Mouse (Mus musculus) gastrocnemius, postnatal 36 days (tissue): Measurements from ENCODE around the gene Sptlc2. TPM values are rescaled to one million over a fixed set of nuclear protein-coding genes. Genes with fewer than 3 reads are reported as not detected.

Experiments
- DNase-seq, 2 experiments: peaks; one replicate each; pipeline ENCODE4 v3.0.0; 2022
- intact Hi-C: fragments of 180-260 bp; cut with DNase I; formaldehyde crosslinking; loops from one replicate; pipeline ENCODE4 v1.15.1; 2025
- total RNA-seq, 2 experiments: library from RNA; stranded (reverse); gene quantifications; 2 replicates each; pipeline ENCODE4 v1.2.3; 2021

Gene Sptlc2
- total RNA-seq, 2 experiments from 2014 or later: 9.2 to 10.5 TPM

DNA sequence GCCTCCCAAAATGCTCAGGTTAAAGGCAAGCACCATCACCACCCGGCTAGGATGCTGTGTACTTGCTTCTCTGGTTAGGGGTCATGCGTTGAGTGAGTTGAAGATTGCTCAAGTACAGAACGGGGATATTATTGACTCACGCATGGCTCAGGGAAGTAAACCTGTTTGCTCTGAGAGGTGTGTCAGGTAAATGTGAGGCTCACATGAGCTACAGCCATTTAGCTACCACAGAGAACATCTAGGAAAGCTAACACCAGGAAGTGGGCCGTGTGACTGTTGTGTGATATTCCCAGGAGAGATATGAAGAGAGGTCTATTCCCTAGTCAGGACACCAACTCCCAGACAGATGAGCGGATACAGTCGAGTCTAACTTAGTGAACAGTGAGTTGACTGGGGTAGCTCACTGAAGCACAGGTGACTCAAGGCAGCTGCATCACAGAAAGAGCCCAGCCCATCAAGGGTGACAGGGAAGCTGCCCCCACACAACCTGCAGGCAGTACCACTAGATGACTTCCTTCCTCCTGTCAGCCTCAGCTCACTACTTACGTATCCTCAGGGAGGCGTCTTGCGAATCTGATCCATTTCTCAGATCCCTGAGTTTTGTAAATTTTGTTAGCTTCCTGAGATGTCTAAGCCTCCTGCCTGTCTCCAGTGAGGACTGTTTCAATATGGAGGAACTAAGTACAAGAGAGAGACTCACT lies 11.1 kb upstream of the Sptlc2 start:
- no peak for DNase-seq
- intact Hi-C loops: no loop called here

GRCm38 (mm10) chr12:87397811-87398417 lies 9.8 kb upstream of the Sptlc2 start:
- no peak for DNase-seq
- intact Hi-C loops: no loop called here

- intact Hi-C loops: no loop called here
- DNase-seq: no peak
These were observed 9.0 kb upstream of the Sptlc2 start for GRCm38 (mm10) chr12:87397126-87397525.

DNA sequence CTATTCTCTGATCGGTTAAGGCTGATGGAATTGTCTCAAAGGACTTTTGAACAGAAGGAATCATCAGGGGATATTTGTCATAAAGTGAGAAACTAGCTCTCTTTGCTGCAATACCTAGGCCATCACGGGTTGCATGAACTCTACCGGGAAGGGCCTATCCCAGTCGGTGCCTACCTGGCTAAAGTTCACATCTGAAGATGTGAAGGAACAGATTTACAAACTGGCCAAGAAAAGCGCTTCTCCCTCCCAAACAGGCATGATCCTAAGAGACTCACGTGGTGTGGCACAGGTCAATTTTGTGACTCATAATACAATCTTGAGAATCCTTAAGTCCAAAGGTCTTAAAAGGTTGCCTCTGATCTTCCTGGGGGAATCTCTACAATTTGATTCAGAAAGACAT lies 6.2 kb upstream of the Sptlc2 start:
- intact Hi-C loops: no loop called here

DNA sequence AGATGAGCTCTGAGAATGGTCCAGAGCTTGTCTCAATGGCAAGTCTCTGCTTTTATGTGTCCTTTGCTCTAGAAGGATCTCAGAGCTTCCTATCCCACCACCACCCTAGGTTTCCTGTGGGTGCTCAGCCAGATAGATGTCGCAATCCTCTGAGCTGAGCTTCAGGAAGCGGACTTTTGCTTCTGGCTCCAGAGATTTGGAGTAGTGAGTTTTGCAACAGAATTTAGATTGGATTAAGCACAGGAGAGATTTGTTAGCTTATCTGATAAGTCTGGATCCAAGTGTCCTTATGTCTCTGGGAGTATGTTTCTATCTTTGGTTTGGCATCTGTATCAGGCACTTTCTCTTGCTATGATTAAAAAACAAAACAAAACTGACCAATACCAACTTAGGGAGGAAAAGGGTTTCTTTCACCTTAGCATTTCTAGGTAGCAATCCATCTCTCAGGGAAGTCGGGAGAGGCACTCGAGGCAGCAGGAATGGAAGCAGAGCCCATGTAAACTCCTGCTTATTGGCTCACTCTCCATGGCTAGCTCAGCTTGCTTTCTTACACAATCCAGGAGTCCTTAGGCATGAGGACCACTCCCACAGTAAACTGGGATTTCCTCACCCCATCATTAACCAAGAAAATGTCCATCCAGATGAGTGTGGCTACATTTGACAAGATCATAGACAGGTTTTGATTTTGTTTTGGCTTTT lies 5.4 kb upstream of the Sptlc2 start:
- intact Hi-C loops: no loop called here
- DNase-seq: no peak

More for the DNA sequence above, 6.2 kb upstream of the Sptlc2 start:
- DNase-seq: no peak

GRCm38 (mm10) chr12:87391355-87391754 lies 3.2 kb upstream of the Sptlc2 start:
- DNase-seq: no peak
- intact Hi-C loops: no loop called here

GRCm38 (mm10) chr12:87389231-87389630 lies 1.1 kb upstream of the Sptlc2 start:
- no peak for DNase-seq
- intact Hi-C loops: no loop called here

- peak; percentile 5 to 28 for DNase-seq
- intact Hi-C loops: no loop called here
These were observed 709 bp downstream of the Sptlc2 start for GRCm38 (mm10) chr12:87387171-87388121.

GRCm38 (mm10) chr12:87385051-87385450 lies 3.1 kb downstream of the Sptlc2 start:
- intact Hi-C loops: no loop called here
- no peak for DNase-seq

- intact Hi-C loops: no loop called here
- DNase-seq: no peak
These were observed 6.8 kb downstream of the Sptlc2 start for GRCm38 (mm10) chr12:87381380-87381682.

GRCm38 (mm10) chr12:87380586-87381379 lies 7.4 kb downstream of the Sptlc2 start:
- DNase-seq: no peak
- intact Hi-C loops: no loop called here

DNA sequence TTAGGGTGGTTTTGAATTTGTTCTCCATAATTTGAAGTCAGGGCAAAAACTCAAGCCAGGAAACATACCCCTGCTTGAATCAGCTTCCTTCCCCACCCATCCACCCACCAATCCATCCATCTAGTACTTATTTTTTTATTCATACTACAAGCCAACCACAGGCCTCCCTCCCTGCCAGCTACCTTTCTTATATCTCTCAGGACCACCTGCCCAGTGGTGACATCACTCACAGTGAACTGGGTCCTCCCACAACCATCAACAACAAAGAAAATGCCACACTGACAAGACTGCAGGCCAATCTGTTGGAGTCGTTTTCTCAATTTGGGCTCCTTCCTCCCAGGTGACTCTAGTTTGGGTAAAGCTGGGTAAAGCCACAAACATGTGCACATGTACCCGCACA lies 8.7 kb downstream of the Sptlc2 start:
- no peak for DNase-seq
- intact Hi-C loops: no loop called here

GRCm38 (mm10) chr12:87374159-87374558 lies 14.0 kb downstream of the Sptlc2 start:
- intact Hi-C loops: no loop called here
- DNase-seq: no peak

GRCm38 (mm10) chr12:87369319-87369718 lies 18.8 kb downstream of the Sptlc2 start:
- intact Hi-C loops: no loop called here
- DNase-seq: no peak

DNA sequence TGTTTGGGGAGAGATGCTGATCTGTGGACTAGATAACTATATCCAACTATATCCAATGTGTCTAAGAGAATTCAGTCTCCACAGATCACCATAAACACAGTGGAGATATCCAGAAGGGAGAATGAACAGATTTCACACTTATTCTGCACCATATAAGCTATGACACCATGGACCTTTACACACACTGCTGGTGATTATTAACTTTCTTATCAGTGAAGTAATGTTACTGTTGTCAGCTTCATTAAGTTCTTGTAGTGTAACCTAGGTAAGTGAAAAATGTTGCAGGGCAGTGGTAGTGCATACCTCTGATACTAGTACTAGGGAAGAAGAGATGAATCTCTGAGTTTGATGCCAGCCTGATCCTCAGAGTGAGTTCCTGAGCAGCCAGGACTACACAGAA lies 20.1 kb downstream of the Sptlc2 start:
- intact Hi-C loops: no loop called here
- DNase-seq: no peak

DNA sequence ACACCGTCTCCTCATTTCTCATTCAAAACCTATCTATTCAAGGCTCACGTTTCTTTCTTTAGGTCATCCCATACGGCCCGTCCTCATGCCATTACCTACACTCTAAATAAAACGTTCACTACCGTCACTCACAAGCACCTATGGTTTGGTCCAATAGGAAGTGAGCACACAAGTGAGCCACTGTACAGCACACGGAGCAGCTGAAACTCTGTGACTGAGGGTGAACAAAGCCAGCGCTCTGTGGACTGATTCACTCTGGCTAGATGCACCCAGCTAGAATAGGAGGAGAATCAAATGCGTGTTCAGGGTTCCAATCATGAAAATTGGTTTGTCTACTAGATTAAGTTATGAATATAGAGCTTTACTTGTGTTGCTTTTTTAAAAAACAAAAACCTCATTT lies 22.5 kb downstream of the Sptlc2 start:
- intact Hi-C loops: no loop called here
- no peak for DNase-seq

DNA sequence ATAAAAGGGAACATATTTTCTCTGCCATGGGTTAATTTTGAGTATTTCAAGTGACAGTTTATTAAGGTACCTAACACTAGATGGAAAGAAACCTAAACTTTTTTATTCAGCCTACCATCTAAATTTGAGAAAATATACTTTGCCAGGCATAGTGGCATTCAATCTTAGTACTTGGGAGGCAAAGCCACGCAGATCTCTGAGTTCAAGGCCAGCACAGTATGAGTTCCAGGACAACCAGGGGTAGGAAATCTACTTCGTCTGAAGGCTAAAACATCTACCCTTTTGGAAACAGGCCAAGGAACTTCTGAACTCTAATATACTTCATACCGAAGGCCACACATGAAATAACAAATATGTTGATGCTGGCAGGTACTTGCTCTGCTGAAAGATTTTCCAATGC lies 26.0 kb downstream of the Sptlc2 start:
- no peak for DNase-seq
- intact Hi-C loops: no loop called here

GRCm38 (mm10) chr12:87348029-87348428 lies 40.1 kb downstream of the Sptlc2 start:
- intact Hi-C loops: no loop called here
- no peak for DNase-seq

- DNase-seq: no peak
- intact Hi-C loops: no loop called here
These were observed 40.6 kb downstream of the Sptlc2 start for GRCm38 (mm10) chr12:87347511-87347910.

GRCm38 (mm10) chr12:87343084-87343605 lies 45.0 kb downstream of the Sptlc2 start:
- intact Hi-C loops: no loop called here
- no peak for DNase-seq
